Mouse (Mus musculus): ENCODE measurements around the gene Mepe.

Gene Mepe

DNA sequence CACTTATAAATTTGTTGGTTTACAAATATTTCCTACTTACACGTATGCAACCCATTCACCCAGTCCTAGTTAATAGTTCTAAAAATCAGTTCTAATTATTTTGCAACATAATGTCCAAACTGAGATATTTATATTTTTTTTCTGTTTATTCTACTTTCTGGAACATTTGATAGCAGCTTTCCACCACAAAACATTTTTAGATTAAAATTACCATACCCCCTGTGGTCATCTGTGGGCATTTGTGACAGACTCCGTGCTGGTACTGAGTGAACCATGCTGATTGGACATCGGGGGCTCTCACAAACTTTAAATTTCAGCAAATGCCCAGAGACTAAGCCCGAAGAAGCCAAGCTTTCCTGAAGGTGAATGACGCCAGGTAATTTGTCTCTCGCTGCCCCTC is at the start of gene Mepe:
TSS of gene Mepe (plus strand) at position 301 of the 400 bp plus-strand sequence.
- DNase-seq (ENCODE audit: low spot score in 2 of 2): no peak

DNA sequence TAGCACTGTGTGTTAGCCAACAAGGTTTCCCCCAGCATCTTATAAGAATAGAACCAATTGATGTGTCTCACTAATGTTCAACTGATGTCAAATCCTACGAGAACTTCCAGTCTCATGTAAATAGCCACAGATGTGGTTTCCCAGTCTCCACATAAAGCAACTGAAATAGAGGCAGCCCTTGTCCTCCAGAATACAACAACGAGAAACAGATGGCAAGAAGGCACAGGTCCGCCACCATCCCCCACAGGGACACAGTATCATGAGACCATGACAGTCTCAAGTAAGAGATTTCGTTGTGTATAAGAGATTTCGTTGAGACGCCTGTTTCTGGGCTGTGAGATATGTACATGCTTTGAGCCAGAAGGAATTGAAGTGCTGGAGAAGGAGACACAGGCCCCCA is 30.9 kb upstream of the Mepe start:
- DNase-seq (ENCODE audit: low spot score in 2 of 2): no peak

DNA sequence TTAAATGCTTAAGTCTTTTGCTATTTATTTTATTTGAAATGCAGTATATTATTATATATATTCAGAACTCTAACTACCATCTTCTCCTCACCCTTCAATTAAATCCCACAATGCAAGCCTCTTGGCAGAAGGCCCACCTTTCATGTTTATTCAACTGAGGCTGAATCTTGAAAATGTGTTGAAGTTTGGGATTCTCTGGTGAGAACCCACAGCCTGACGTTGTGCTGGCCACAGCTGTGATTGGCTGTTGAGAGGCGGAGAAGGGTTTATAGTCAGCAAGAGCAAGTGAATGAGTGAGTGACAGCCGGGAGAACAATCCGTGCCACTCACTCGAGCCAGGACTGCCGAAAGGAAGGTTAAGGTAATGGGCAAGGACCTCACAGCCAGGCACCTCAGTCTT is 26.1 kb upstream of the Mepe start, which contains the start of gene Ibsp:
TSS of gene Ibsp (plus strand) at position 178 of the 400 bp plus-strand sequence.
- DNase-seq (ENCODE audit: low spot score in 2 of 2): no peak

DNA sequence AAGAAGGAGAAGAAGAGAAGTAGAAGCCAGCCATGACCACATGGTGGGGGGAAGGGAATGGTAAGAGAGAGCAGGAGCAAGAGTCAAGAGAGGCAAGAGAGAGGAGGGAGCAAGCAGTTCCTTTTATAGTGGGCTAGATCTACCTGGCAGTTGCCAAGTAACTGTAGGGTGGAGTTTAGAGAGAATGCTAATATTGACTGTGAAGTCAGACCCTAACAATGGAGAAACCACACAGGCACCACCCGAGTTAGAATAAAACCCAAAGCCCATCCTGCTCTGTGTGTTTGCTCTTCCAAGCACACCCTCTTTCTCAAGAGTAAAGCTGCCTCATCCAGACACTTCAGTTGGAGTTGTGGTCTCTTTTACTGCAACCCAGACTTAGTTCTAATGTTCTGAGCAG is 11.1 kb upstream of the Mepe start:
- no peak for DNase-seq (ENCODE audit: low spot score in 2 of 2)

DNA sequence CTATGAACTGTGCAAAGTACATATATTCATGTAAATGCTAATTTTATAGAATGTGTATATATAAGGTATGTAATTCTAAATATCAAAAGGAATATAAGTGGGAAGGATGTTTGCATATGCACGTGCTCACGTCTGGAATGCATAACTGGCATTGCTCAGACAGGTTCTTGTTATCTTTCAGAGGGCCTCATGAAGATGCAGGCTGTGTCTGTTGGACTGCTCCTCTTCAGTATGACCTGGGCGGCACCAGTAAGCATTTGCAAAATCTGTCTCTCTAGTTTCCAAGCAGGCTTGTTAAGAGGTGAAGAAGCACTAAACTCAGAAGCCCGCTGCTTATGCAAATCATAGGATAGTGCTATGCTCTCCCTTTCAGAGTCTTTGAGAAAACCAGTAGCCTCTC is 1.8 kb downstream of the Mepe start:
- DNase-seq (ENCODE audit: low spot score in 2 of 2): no peak

DNA sequence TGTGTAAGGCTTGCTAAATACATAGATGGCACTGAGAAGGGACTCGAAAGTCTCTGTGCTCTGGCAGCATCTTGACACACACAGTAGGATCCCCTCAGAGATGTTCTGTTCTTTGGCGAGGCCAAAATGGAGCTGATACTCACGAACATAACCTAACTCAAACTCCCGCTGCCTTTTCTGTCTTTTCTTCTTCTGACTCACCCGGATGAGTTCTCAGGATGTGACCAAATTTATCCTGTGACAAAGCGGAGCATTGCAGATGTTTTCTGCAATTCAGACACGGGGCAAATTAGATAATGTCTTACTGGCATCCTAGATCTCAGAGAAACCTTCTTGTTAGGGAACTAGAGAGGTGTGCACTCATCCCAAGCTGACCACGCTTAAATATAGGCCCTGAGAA is 2.3 kb downstream of the Mepe start:
- no peak for DNase-seq (ENCODE audit: low spot score in 2 of 2)

DNA sequence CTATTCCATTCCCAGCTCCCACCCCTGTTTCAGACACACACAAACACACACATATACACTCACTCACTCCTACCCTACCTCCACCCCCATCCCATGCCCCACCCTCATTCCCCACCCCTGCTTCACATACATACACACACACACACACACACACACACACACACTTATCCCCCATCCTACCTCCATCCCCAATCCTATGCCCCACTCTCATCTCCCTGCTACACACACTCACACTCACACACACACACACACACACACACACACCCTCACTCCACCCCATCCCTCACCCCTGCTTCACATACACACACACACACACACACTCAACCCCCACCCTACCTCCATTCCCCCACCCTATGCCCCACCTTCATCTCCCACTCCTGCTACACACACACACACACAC is 2.7 kb downstream of the Mepe start:
- DNase-seq (ENCODE audit: low spot score in 2 of 2): no peak

DNA sequence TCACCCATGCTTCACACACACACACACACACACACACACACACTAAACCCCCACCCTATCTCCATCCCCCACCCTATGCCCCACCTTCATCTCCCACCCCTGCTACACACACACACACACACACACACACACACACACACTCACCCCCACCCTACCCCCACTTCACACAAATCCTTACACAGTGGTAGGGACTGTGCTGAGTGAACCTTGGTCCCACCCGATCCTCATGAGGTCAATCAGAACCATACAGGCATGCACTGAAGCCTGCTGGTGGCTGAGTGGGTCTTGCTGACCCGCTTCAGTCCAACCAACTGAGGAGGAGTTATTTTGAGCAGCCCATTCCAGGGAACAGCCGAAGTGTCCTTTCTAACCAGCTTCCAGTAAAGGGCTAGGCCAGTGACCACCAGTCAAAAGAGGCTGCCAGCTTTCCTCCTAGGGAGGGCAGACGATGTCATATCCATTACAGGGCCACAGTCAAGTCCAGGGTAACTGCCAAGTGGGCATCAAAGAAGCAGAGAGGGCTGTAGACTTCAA is 3.3 kb downstream of the Mepe start:
- no peak for DNase-seq (ENCODE audit: low spot score in 2 of 2)

DNA sequence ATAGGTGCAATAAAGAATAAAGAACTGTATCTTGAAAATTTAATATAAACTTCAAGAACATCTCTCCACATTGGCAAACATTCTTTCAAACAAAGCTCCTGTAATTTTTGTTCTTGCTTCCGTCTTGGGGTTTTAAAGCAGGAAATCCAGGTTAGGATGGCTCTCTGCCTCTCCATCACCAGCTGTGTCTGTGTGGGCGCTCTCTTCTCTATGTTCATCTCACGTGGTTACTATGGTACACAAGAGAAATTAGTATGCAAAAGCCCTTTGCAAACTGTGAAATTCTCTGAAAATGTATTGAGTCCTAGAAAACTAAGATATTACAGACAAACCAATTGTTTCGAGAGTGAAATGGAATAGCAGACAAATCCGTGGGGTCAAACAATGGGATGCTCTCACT is 4.3 kb downstream of the Mepe start:
- peak in 1 of 2 experiments; percentile 34 for DNase-seq (ENCODE audit: low spot score in 2 of 2)

DNA sequence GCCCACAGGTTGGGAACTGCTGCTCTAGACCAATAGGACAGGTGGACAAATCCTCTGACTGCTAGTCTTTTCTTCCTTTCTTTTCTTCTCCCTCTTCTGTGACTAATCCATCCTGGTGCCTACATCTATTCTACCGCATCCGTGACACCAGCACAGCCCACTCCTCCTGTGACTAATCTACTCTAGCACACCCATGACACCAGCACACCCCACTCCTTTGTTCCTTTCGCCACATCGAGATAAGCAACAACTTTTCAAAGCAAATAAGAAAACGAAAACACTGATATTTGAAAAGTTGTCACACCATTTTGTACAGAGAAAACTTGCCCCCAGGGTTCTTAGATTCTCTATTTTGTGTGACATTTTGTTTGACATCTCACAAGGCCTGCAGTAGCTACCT is 5.0 kb downstream of the Mepe start:
- no peak for DNase-seq (ENCODE audit: low spot score in 2 of 2)

DNA sequence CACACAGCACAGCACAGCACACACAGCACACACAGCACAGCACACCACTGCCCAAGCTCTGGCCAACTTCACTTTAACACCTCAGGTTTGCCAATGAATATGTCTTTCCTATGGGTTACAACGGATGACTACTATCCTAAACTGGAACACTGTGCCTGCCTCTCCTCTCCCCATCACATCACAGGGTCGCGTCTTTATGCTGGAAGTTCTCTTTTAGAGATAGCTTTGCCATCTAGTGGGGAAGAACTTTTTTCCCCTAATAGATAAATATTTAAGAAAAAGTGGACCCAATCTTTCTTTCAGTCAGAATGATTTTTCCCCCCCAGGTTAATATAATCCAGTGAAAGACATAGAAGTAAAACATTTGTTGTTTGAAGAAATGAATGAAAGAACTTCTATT is 7.2 kb downstream of the Mepe start:
- no peak for DNase-seq (ENCODE audit: low spot score in 2 of 2)

DNA sequence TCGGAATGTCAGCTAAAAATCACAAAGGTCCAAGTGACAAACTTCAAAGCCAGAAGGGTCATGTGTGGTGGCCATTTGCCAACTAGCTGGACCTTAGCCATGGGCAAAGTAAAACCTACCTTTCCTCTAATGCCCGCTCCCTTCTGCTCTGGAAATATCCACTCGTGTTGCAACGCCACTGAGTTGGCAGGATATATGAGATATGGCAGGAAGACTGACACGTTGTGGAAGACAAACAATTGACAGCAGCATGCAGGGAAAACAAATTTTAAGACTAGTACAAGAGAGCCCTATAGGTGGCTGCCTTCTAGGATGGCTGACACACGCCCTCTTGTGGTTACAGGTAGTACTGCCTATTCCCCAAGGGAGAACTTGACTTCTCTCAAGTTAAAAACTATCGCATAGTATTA is 8.1 kb downstream of the Mepe start:
- DNase-seq (ENCODE audit: low spot score in 2 of 2): peak in 1 of 2 experiments; percentile 39

DNA sequence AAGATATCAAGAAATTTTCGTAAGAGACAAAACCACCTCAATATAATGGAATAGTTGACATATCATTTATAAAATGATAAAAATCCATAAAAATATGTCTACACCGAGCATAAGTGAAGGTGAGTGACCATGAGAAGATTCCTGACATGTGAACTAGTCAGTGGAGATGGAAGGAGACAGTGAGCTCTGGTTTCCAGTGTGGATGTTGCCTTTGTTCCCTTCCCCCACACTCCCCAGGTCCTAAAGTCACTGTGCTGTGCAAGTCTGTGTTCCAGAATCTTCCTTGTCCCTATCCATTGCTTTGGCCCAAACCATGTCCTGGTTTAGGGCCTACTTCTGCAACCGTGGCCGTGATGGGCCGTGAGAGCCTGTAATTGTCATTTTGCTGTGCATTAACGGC is 8.5 kb downstream of the Mepe start:
- DNase-seq (ENCODE audit: low spot score in 2 of 2): no peak

DNA sequence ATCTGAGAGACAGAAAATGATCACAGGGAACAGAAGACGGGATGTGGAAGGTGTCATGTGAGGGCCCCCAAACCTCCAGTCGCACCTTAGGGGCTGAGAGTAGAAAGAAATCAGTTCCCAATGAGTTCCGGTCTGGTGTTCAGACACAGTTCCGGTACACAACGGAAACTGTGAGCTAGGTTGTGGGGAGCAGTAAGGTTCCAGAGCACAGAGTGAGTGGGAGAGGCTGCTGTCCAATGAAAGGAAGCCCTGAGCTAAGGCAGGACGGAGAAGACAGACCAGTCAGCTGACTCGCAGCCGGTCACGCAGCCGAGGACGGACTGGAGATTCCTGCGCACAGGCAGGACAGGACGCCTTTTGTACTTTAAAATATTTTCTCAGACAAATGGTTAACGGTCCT is 9.4 kb downstream of the Mepe start:
- DNase-seq (ENCODE audit: low spot score in 2 of 2): no peak

DNA sequence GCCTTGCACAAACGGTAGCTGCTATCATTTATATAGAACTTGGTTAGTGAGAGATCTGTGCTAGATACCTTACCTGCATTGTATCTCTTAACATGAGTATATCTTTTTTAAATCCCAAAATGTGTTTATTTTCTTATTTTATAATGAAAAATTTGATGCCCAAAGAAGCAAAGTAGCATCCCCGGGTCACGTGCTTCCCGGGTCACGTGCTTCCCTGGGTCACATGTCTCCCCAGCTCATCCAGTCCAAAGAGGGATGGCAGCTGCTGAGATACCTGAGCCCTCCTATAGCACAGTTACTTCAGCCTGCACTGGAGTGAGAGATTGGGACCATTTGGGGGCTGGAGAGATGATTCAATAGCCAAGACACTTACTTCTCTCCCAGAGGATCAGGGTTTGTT is 10.8 kb downstream of the Mepe start:
- no peak for DNase-seq (ENCODE audit: low spot score in 2 of 2)

DNA sequence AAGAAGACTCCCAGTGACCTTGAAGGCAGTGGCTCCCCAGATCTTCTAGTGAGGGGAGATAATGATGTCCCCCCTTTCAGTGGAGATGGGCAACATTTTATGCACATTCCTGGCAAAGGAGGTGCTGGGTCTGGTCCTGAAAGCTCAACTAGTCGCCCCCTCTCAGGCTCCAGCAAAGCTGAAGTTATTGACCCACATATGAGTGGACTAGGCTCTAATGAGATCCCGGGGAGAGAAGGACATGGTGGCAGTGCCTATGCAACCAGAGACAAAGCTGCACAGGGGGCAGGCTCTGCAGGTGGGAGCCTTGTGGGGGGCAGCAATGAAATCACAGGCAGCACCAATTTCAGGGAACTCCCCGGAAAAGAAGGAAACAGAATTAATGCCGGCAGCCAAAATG is 12.4 kb downstream of the Mepe start:
- no peak for DNase-seq (ENCODE audit: low spot score in 2 of 2)

DNA sequence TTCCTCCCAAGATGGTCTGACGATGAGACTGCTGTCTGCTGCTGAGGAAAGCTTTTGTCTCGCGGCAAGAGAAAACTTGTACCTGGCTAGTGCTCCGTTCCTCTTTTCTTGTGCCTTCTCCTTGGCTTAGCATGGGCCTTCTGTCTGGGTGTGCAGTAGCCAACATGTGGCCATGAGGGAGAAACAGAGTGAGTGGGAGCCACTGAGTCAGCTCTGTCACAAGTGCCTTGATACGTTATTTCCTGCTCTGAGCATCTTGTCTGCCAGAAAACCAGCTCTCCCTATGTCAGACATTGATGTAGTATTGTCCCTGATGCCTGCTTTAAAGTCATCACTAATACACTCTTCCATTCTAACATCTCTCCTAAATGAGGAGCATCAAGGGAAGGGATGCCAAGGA is 13.9 kb downstream of the Mepe start:
- DNase-seq (ENCODE audit: low spot score in 2 of 2): no peak

DNA sequence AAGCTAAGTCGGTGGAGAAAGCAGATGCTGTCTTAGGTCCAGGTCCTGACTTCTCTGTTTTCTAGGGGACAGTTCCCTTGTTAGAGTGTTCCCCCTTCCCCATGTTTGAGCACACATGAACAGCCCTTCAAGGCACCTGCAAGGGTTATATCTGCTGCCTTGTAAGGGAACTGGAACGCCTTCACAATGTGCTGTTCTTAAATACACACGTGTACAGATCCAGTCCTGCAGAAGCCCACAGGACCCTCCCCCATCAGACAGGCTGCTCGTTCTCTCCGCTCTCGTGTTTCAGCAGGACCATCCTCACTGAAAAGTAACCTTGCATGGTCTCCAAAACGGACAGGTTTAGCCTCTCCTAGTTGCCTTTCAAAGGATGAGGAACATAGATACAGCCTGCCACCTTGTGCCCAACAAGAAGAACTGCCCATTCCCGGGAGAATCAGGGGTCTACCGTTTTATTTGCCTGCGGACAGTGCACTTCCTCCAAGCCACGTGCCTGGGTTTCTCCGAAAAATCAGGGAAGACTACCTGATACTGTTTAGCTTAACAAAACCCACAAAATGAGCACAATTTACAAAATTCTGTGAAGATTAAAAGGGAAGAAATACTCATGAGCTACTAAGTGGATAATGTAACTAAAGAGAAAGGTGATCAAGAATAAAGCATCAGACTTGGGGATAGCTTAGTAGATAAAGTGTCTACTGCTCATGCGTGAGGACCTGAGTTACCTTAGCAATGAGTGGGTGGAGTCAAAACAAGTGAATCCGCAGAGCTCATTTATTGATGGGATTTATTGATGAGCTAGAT is 14.8 kb downstream of the Mepe start:
- no peak for DNase-seq (ENCODE audit: low spot score in 2 of 2)

DNA sequence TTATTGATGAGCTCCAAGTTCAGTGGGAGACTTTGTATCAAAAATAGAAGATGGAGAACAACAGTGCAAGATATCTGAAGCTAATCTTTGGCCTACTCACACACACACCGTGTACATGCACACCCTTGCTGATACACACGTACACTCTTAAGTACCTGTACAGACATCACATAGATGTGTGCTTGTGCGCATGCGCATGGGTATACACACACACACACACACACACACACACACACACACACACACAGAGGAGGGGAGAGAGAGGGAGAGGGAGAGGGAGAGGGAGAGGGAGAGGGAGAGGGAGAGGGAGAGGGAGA is 15.3 kb downstream of the Mepe start:
- DNase-seq (ENCODE audit: low spot score in 2 of 2): no peak

DNA sequence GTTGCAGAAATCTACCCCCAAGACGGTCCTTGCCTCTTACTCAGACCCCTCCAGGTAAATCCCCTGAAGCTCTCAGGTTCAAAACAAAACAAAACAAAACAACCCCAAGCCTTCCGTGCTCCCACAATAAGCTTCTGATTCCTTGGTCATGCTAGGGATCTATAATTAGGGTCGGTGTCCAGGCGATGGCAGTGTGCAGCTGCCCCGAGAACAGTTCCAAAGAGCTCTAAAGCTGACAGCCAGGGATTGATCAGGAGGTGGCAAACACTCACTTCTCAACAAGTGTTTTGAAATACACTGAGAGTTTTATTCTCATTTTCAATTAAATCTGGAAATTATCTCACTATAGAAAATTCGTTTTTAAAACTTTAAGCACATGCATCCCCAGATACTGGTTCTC is 17.8 kb downstream of the Mepe start:
- no peak for DNase-seq (ENCODE audit: low spot score in 2 of 2)

DNA sequence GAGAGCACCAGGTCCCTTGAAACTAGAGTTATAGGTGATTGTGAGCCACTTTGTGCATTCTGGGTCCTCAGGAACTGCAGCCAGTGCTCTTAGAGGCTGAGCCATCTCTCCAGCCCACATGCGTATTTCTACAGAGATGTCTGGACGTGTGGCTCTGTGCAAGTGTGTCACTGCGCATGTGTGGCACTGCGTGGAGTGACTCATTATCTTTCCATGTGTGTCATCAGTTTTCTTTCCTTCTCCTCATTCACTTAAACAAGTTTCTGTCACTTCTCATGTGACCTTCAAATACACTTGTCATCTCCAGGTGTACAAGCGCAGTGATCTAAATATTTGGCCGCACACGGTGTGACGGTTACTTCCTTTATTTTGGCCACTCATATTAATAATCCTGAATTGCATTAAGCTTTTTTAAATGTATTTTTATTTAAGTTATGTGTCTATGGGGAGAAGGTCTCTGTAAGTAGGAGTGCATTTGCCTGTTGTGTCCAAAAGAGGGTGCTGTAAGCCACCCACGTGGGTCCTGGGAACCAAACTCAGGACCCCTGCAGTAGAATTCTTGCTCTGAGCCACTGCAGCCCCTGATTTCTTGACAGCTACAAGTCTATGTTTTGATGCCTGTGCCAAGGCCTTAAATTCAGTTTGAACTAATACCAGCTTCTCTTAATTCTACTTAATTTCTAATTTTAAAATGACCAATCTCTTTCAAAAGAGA is 19.6 kb downstream of the Mepe start:
- DNase-seq (ENCODE audit: low spot score in 2 of 2): no peak

DNA sequence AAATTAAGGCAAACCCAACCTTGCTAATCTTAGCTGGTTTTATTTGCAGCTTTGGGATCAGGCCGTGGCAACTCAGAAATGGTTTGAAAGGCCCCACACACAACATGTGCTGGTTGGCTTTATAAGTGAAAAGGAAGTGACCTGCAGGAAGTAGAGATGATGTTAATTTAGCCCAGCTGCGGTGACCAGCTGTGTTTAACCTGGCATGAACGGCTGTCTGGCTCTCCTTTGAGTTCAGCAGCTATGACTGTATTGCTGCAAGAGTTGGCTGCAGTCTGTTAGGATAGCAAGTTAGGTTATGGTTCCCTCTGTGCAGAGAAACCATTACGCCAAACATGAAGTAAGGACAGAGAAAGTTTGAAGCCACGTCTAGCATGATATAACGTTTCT is 20.1 kb downstream of the Mepe start:
- DNase-seq (ENCODE audit: low spot score in 2 of 2): no peak

DNA sequence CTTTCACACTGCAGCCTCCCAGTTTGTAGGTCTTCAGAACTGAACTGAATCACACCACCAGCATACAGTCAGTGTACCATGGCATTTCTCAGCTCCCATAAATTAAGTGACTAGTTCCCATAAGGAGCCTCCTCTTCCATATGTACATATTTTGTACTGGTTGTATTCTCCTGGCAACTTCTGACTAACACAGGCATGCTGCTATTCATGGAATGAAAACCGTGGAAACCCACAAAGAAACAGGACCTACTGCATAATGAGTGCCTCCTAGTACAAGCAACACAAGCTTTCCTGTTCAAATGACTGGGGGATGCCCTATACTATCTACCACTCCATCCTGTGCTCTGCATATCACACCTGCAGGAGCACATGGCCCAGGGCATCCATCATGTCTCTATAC is 25.9 kb downstream of the Mepe start:
- no peak for DNase-seq (ENCODE audit: low spot score in 2 of 2)

Data from right cerebral cortex, postnatal 36 days (tissue).